Mouse (Mus musculus) mouse embryonic stem cell (cell line): ENCODE data around the gene Ogfr.

Experiments
- in situ Hi-C, 2 experiments: fragments of 300-500 bp; cut with MboI; formaldehyde crosslinking; loops; 1 replicate in 1 of 2; 3 replicates in 1 of 2; pipeline ENCODE4 v1.14.3; 2019 to 2020; ENCODE audit warnings: low sequenced_read_pairs in 2 of 2, low pct_unique_long_range_greater_than_20kb in 1 of 2, mixed read lengths in 1 of 2; ENCODE audit not compliant: unreplicated experiment in 1 of 2

Gene Ogfr

GRCm38 (mm10) chr2:180589123-180589831 lies at the start of gene Ogfr:
TSS of gene Ogfr (plus strand) at chr2:180589245.
- in situ Hi-C loops, result no loop called here

GRCm38 (mm10) chr2:180543675-180544074 lies 45.4 kb upstream of the Ogfr start:
- in situ Hi-C loops, result no loop called here

GRCm38 (mm10) chr2:180545046-180545445 lies 44.0 kb upstream of the Ogfr start:
- in situ Hi-C loops, result no loop called here

GRCm38 (mm10) chr2:180547384-180548106 lies 41.5 kb upstream of the Ogfr start:
- in situ Hi-C loops, result no loop called here

GRCm38 (mm10) chr2:180552340-180552739 lies 36.7 kb upstream of the Ogfr start:
- in situ Hi-C loops, result loop anchor here in 1 of 2 experiments (10.0 kb wide), 1 partner anchor 68 kb away; no protein-coding TSS in a partner anchor

GRCm38 (mm10) chr2:180555219-180555618 lies 33.8 kb upstream of the Ogfr start:
- in situ Hi-C loops, result loop anchor here (5.0 to 10.0 kb wide), 2 partner anchors 70 to 83 kb away; no protein-coding TSS in a partner anchor

- in situ Hi-C loops, result loop anchor here (5.0 to 10.0 kb wide), 2 partner anchors 72 to 84 kb away; no protein-coding TSS in a partner anchor
Observed at GRCm38 (mm10) chr2:180556470-180556869, 32.6 kb upstream of the Ogfr start.

GRCm38 (mm10) chr2:180560245-180560644 lies 28.8 kb upstream of the Ogfr start:
- in situ Hi-C loops, result no loop called here

GRCm38 (mm10) chr2:180562146-180562545 lies 26.9 kb upstream of the Ogfr start:
- in situ Hi-C loops, result no loop called here

DNA sequence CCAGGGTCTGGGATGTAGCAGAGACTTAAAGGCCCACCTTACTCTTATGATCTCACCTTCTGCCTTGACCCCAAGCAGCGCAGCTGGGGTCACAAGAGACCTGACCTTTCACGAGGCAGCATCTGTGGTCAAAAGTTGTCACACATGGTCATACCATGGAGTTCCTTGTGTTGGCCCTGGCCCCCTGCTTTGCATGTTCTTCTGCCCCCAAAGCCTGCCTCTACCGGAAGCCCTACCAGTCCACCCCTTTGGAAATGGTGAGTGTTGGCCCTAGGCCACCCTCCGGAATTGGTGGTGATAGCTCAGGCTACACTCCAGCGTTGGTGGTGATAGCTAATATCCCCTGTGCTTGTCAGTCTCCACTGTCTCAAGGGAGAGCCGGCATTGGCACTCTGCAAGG lies 25.7 kb upstream of the Ogfr start:
- in situ Hi-C loops, result no loop called here

DNA sequence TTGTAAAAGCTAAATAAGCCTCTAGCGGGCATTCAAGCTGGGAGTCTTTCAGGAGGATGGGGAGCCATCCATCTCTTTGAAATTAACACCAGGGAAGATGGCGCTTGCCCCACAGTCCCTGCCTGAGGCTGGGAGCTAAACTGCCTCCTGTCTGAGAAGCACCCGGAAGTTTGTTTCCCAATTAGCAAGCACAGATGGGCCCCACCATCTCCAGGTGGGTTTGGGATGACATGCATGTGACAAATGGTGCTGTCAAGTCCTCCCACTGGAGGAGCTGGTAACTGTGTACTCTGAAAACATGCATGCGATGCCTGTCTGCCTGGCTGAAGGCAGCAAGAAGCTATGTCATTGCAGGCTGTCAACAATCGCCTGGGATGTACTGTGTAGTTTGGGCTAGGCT lies 25.2 kb upstream of the Ogfr start:
- in situ Hi-C loops, result no loop called here

DNA sequence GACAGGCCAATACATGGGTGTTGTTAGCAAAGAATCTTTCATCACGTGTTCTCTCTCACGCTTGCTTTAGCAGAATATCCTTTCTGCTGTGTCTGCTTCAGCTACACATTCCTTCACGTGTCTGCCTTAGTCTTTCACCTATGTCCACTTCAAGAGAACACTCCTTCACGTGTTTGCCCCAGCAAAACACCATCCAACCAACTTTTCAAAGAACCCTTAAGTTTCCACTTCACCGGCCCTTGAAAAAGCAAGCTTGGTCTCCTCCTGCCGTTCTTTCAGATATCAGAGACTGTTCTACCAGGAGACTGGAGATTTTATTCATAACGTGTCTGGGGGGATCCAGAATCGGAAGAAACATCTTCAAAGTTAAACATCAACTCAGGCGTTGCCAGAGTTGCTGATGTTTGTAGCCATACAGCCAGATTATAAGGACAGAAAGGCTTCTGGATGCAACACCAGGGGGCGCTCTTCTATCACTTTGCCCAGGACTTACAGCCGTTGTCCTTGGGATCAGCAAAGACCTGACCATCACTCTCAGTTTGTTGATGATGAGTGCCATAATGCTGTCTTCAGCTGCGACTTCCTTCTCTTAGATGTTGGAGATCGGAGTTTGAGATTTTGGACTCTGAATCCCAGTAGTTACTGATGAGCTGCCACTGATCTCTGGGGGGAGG lies 22.7 kb upstream of the Ogfr start:
- in situ Hi-C loops, result no loop called here

- in situ Hi-C loops, result no loop called here
Observed at GRCm38 (mm10) chr2:180569028-180569643, 19.9 kb upstream of the Ogfr start.

GRCm38 (mm10) chr2:180576482-180576881 lies 12.6 kb upstream of the Ogfr start:
- in situ Hi-C loops, result loop anchor here in 1 of 2 experiments (10.0 kb wide), 2 partner anchors 188 to 222 kb away; no protein-coding TSS in a partner anchor

DNA sequence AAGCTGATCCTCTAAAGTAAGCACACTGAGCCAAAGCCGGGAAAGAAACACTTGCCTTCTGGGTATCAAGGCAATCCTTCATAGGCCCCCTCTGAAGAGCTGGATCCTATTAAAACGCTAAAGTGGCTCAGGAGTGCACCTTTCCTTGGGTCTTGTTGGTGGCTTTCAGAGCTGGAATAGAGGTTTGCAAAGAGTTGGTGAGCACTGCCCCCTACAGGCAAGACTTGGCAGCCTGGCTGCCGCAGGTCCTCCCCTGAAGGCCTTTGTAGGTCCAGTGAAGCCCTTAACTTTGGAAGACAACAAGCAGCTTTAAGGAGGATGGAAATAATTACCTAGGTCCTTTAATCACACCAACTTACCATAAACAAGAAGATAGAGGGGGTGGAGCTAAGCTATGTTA lies 10.4 kb upstream of the Ogfr start:
- in situ Hi-C loops, result loop anchor here in 1 of 2 experiments (10.0 kb wide), 2 partner anchors 186 to 224 kb away; no protein-coding TSS in a partner anchor

DNA sequence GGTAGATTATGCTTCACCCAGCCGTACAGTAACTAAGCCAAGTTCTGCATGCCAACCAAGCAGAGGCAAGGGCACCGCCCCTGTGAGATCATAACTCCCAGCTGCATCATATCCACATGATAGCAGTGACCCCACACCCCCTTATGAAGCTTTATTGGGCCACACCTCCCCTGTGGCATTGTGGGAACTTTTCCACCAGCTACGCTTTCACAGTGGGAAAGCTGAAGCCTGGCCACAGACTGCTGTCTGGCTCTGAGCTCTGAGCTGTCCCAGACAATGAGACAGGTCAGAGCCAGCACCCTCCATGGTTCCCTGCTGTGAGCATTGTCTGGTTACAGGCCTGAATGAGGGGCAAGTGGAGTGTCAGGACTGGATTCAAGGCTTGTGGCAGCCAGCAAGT lies 8.0 kb upstream of the Ogfr start, which contains the start of gene Mrgbp:
Mrgbp (plus strand) TSS at position 303 of the 400 bp plus-strand sequence.
- in situ Hi-C loops, result loop anchor here in 1 of 2 experiments (5.0 kb wide), 1 partner anchor 186 kb away; no protein-coding TSS in a partner anchor

- in situ Hi-C loops, result loop anchor here in 1 of 2 experiments (5.0 kb wide), 1 partner anchor 185 kb away; no protein-coding TSS in a partner anchor
Observed at GRCm38 (mm10) chr2:180582481-180583153, 6.4 kb upstream of the Ogfr start.

- in situ Hi-C loops, result loop anchor here in 1 of 2 experiments (5.0 kb wide), 1 partner anchor 184 kb away; no protein-coding TSS in a partner anchor
Observed at GRCm38 (mm10) chr2:180583154-180583507, 5.9 kb upstream of the Ogfr start.
